Mouse (Mus musculus) gastrocnemius, postnatal 14 days (tissue): ENCODE results near the gene Tlk2. TPM values are rescaled to one million over a fixed set of nuclear protein-coding genes. Genes with fewer than 3 reads are reported as not detected.

Experiments
- DNase-seq: peaks from one replicate; pipeline ENCODE4 v3.0.0; 2021; ENCODE audit warnings: mixed read lengths
- intact Hi-C: fragments of 180-260 bp; cut with DNase I; formaldehyde crosslinking; loops from one replicate; pipeline ENCODE4 v1.15.1; 2025; ENCODE audit warnings: low total_unique reads
- total RNA-seq, 2 experiments: library from RNA; stranded (reverse); gene quantifications; 2 replicates each; pipeline ENCODE4 v1.2.3; 2021

Gene Tlk2
- total RNA-seq, 2 experiments from 2014 or later = 32.3 to 33.6 TPM

DNA sequence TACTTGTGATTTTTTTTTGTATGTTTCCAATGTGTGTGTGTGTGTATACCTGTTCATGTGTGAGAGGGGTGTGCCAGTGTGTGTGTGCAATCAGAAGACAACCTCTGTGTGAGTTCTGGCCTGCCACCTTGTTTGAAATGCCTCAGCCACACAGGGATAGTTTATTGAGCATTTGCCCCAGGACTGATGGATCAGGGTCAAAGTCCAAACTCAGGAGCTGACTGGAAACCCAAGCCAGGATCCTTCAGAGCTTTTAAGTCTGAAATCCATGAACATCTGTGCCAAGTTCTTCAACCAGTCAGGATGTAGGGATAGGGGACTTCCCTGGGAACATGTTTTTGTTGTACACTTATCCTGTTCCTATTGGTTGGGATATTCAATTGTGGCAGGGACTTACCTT, 20.6 kb upstream of the Tlk2 start:
- intact Hi-C loops = no loop called here
- DNase-seq = no peak

DNA sequence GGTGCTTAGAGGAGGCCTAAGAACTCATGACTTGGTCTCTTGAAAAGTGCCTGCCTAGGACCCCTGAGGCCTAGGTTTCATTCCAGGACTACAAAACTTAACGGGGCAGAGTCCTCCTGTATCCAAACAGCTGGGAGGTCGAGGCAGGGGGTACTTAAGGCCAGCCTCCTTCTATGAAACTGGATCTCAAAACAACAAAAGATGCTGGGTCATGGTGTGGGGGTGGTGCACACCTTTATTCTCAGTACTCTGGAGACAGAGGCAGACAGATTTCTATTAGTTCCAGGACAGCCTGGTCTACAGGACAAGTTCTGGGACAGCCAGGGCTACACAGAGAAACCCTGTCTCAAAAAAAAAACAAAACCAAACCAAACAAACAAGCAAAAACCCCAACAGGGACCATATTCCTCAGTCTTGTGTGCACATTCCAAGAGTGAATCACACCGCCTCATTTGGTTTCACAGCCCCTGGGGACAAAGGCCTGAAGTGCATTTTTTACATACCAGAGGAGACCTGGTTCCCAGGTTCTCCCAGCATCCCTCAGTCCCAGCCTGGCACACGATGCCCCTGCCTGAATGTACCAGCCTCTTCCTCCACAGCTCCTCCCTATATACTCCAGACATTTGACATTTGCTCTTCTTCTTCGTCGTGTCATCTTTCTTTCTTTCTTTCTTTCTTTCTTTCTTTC, 18.8 kb upstream of the Tlk2 start:
- intact Hi-C loops = no loop called here
- no peak for DNase-seq

DNA sequence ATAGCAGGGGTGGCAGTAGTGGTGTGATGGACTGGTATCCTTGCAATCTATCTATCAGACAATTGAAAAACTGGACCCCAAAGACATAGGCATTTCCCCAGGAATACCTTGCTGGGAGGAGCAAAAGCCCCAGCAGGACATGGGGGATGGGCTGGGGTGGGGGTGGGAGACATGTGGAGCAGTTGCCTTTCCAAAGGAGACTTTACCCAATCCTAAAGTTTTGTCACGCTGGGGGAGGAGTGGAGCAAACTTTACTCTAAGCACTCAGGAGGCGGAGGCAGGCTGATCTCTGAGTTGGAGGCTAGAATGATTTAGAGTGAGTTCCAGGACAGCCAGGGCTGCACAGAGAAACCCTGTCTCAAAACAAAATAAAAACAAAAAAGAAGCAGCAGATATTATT, 17.2 kb upstream of the Tlk2 start:
- no peak for DNase-seq
- intact Hi-C loops = no loop called here

DNA sequence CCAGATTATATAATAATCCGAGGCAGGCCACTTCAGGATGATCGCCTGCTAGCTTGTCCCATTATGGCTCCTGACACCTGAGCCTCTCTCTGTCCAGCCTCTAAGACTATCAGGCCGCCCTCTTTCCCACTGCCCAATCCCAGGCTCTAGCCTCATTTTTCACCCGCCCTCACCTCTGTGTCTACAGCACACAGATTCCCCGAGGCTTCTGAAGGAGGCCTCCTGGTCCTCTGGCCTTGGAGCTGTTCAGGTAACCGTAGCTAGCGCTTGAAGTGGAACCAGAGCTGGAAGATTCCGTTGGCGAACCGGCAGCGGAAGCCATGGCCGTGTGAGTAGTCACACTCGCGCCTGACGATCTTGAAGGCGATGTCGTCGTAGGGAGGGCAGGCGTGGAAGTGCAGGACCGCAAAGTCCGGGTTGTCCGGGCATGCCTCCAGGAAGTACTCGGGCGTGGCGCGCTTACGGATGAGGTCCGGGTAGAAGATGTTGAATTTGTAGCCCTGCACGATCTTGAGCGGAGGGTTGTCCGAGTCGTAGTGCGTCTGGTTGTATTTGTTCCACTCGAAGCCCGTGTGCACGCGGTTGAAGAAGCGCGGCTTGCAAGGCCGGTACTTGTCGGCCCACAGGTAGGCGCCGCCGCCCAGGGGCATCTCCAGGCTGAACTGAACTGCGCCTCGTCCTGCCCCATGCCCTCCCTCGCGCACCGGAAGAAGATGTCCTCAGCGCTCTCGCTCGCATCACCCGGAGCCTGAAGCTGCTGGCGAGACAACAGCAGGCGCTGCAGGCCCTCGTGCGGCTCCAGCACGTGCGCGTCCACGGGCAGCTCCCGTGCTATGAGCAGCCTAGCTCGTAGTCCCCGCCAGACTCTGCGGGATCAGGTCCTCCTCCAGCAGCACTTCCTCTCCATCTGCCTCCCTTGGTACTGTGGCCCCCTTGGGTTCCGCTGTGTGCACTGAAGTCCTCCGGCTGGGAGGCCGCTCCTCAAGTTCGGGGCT, 13.8 kb upstream of the Tlk2 start:
- intact Hi-C loops = no loop called here
- DNase-seq = no peak

DNA sequence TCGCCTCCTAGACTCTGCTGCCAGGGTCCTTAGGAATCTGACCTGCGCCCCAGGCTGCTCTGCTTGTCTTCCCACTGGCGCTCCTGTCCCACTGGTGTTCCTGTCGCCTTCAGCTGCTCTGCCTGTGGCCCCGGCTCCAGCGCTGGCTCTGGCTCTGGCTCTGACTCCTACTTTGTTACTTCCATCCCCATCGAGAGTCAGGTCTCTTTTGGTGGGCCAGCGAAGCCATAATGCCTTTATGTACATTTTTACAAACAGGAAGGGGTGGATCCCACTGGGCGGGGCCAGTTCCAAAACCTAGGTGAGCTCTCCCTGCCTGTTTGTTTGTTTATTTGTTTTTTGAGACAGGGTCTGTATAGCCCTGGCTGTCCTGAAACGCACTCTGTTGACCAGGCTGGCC, 11.8 kb upstream of the Tlk2 start:
- DNase-seq = no peak
- intact Hi-C loops = no loop called here

DNA sequence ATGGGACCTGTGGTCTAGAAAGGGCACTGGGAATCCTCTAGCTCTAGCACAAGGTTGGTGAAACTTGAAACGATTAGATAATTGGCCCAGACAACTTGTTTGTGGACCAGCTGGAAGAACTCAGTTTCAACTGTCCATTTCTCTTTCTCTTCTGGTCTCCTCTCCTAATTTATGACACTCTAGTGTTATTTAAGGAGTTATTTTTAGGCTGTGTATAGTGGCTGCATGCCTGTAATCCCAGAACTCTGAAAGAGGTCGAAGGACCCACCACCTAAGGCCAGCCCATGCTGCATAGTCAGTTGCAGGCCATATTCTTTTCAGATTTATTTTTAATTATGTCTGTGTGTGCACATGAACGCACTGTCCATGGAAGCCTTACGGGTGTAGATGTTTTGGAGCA, 916 bp downstream of the Tlk2 start:
- DNase-seq = no peak

DNA sequence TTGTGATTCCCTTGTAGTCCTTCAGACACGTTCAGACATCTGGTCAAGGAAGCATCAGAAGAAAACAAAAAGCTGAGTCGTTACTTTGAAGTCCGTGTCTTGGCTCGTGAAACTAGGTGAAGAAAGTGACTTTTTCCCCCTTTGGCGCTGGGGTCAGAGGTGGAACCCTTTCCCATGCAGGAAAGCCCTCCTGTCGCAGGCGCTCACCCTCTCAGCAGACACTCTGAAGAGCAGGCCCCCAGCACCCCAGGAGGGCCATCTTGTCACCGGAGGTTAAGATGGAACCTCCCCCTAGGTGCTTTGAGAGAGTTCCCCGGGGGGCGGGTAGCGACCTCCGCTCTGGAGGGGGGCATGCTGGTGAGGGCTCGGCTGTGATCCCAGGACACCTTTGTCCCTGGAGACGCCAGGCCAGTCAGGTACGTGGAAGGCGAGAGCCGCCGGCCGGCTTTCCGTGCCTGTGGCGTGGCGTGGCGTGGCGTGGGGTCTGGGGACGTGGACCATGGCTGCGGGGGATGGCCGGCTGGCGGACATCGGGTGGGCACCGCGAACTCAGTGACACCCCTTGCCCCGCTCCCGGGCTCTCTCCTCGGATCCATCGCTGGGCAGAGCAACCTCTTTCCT, 2.0 kb downstream of the Tlk2 start:
- intact Hi-C loops = no loop called here
- peak; percentile 37 for DNase-seq

More for the DNA sequence above, 916 bp downstream of the Tlk2 start:
- intact Hi-C loops = no loop called here

DNA sequence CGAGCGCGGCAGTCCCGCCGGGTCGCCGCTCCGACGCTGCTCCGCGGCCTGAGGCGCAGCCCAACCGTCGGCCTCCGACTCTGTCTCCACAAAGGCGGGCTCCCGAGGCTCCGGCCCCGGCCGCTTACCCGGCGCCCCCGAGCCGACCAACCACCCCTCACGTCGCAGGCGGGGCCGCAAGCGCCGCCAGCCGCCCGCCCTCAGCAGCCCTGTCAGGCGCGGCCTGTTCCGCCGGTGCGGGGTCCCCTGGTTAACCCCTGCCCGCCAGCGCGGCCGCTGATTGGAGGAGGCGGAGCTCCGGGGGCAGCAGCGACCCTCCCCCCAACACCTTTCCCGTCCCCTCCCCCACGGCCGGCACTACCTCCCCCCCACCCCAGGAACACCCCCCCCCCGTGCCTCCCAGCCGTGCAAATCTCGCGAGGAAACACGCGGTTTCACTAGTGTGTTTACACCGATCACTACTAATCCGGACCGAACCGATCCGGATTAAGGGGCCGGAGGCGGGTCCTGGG, 2.6 kb downstream of the Tlk2 start:
- peak; percentile 95 for DNase-seq
- intact Hi-C loops = no loop called here

DNA sequence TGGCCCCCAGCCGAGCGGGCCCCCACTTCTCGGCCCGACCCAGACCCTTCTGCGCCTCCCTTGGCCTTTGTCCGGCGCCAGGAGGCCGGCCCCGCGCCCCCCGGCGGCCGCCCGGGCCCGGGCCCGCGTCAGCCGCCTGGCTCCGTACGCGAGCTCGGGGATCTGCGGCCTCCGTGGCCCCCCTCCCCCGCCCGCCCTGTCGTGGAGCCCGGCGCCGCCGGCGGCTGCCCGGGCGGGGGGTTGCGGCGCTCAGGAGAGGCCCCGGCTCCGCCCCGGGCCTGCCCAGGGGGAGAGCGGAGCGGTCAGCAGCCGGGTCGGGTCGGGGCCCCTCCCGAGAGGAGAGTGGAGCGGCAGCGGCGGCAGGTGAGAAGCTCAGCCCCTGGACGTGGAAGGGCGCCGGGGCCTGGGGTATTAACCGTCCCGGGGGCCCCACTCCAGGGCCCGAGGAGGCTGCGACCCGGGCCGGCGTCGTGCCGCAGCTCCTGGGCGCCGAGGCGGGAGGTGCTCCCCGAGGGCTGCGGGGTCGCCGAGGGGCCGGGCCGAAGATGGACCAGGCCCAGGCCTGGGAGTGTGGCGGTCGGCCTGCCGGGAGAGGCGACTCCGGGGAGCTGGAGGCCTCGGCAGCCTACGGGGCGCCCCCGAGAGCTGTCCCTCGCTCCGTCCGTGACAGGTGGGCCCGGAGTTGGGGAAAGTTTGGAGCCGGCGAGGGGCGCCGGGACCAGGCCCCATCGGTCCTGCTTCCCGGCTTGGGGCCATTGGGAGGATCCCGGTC, 3.3 kb downstream of the Tlk2 start:
- DNase-seq = peak; percentile 51
- intact Hi-C loops = no loop called here

DNA sequence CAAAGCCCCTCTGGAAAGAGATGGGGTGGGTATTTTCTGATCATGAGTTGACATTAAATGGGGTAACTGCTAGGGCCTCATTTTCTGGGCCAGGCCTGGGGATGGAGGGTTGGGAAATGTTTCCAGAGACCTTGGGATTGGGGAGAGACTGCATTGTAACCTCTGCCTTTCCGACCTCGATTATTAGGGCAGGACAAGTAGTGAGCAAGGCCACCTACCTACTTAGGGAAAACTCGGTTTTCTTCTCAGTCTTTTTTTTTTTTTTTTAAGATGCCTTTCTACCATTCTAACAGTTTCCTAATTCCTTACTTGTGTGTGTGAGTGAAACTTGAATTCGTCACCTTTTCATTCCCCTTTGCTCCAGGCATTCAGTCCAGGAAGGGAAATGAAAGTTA, 3.9 kb downstream of the Tlk2 start:
- no peak for DNase-seq
- intact Hi-C loops = no loop called here

DNA sequence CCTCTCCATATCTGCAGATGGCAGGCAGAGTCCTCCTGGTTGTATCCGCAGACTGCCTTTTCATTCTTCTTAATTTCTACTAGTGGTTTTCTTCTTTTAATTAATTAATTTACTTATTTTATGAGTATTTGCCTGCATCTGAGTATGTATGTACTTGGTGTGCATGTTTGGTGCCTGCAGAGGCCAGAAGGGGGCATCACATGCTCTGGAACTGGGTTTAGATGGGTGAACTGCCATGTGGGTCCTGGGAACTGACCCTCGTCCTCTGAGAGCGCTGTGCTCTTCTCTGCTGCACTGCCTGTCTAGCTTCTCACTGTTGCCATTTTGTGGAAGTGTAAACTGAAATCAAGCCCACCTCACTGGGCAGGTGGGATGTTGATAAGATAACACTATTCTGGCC, 6.1 kb downstream of the Tlk2 start:
- intact Hi-C loops = no loop called here
- DNase-seq = no peak

DNA sequence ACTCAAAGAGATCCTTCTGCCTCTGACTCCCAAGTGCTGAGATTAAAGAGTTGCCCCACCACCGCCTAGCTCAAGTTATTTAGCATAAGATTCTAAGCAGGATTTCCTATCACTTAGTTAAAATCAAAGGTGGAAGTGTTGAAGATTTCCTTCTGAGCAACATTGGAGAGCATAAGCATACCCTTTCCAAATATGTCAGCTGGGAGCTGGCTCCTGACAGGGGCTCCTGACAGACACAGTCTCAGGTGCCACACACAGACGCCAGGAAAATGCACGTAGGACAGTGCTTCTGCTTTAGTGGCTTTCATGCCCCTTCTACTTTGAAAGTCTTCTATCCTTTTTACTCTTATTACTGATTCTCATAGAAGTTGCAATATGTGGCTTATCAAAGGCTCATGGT, 13.6 kb downstream of the Tlk2 start:
- DNase-seq = no peak
- intact Hi-C loops = no loop called here

DNA sequence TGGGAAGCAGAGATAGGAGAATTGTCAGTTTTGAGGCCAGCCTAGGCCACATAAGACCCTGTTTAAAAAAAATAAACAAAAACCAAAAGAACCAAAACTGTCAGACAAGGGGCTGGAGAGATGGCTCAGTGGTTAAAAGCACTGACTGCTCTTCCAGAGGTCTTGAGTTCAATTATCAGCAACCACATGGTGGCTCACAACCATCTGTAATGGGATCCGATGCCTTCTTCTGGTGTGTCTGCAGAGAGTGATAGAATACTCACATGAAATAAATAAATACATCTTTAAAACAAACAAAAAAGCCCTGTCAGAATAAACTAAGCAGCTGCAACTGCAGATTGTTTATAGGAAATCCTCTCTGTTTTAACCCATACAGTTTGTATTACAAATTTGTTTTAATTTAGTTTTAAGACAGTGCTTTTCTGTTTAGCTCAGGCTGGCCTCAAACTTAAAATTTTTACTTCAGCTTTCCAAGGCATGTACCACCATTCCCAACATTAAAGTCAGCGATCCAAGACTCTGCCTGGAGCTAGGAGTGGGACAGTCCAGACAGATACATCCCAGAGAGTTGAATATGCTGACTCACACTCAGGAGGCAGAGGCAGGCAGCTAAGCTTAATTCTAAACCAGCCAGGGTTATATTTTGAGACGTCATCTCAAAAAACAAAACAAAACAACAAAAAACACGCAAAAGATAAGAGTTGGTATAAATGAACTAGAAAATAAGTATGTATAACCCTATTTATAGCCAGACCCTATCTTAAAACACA, 18.5 kb downstream of the Tlk2 start:
- DNase-seq = no peak
- intact Hi-C loops = no loop called here

DNA sequence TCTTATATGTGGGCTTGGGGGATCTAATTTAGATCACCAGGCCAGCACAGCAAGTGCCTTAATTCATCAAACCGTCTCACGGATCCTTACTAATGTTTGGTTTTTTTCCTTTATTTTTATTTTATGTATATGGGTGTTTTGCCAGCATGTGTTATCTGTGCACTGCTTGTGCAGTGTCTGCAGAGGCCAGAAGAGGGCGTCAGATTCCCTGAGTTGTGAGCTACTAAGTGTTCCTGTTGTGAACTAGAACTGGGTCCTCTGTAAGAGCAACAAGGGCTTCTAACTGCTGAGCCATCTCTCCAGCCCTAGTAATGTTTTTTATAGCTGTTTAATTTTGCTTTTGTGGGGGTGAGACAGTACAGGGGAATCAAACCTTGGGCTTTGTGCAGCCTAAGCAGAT, 23.8 kb downstream of the Tlk2 start:
- intact Hi-C loops = no loop called here
- DNase-seq = no peak

DNA sequence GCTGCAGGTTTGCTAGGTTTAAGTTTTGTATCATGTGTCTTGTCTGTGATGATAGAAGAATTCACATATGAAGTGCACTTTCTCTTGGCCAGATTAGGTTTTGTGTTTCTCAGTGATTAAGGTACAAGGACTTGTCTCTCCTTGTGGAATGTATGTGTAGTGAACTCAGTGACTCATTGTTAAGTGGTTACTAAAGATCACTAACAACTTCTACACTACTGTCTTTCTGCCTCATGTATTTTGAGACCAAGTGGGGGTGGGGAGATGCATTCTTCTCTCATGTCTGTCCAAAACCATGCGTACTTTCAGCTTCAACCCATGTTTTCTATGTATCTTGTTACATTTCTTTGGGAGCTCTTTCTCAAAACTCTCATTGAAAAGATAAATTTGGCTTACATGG, 31.4 kb downstream of the Tlk2 start:
- no peak for DNase-seq
- intact Hi-C loops = no loop called here

DNA sequence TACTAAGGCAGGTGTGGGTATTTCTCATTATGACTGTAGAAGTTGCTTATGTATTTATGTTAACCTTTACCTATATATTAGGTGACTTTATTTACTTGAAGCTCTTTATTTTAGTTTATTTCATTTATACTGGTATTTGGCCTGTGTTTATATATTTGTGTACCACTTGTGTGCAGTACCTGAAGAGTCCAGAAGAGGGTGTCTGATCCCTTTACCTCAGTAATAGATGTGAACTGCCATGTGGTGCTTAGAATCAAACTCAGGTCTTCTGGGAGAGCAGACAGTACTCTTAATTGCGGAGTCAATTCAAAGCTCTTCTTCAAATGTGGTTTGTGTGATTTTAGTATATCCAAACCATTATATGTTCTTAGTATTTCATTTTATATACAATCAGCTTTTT, 35.6 kb downstream of the Tlk2 start:
- no peak for DNase-seq
- intact Hi-C loops = no loop called here

DNA sequence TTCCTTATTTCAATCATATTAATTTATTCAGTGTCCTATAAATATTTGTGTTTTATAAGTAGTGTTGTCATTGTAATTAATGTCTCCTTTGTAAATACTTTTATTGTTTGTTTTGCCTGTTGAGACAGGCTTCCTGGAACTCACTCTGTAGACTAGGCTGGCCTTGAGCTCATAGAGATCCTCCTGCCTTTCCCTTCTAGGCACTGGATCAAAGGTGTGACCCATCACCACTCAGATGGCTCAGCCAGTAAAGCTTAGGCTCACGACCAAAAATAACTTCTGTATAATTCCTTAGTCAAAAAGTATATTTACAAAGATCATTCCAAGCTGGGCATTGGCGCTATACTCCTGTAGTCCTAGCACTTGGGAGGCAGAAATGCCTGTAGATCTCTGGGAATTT, 39.2 kb downstream of the Tlk2 start:
- intact Hi-C loops = no loop called here
- DNase-seq = no peak

DNA sequence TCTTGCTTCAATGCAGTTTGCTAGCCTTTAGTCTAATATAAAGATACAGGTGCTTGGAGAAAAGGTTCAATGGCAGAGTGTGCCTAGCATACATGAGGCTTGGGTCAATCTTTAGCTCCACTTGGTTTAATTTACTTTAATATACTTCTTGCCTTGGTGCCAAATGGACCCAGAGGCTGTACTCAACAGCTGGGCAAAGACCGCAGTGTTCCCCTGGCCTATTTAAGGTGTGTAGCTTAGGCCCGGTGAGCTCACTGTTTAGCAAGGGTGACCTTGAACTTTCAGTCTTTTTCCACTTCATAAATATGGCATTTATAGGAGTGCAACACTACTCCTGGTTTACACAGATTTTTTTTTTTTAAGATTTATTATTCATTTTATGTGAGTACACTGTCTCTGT, 55.9 kb downstream of the Tlk2 start:
- DNase-seq = no peak
- intact Hi-C loops = no loop called here

DNA sequence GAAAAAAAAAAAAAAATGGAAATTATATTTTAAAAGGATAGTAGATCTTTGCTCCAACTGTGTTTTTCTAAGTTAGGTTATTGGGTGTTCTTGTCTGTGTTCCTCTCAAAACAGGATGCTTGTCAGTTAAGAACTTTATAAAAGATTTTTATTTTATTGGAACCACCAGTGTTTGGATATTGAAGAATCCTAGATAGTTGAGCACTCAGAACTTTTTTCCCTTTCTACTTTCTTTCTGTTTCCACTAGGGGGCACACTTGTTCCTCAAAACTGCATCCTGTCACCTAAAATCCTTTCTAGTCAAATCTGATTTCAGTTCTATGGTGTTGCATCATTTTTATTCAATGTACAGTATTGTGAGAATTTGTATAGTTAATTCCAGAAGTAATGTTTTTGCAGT, 62.4 kb downstream of the Tlk2 start:
- no peak for DNase-seq

More for the DNA sequence above, 62.4 kb downstream of the Tlk2 start:
- intact Hi-C loops = no loop called here
